Mouse (Mus musculus): ENCODE measurements around the gene Kcnmb3.
"Not testable (repeated sequence)": the region's sequence is repeated elsewhere in the genome, so short reads cannot be mapped to it uniquely, and the experiment has no call there.

The Kcnmb3 gene

GRCm38 (mm10) chr3:32430394-32430793, 61.6 kb downstream of the Kcnmb3 start:
- no peak for DNase-seq (ENCODE audit: low spot score in 2 of 2)

GRCm38 (mm10) chr3:32429351-32429750, 62.7 kb downstream of the Kcnmb3 start:
- DNase-seq (ENCODE audit: low spot score in 2 of 2), result not testable (repeated sequence)

GRCm38 (mm10) chr3:32428921-32429320, 63.1 kb downstream of the Kcnmb3 start:
- no peak for DNase-seq (ENCODE audit: low spot score in 2 of 2)

GRCm38 (mm10) chr3:32428361-32428760, 63.7 kb downstream of the Kcnmb3 start:
- no peak for DNase-seq (ENCODE audit: low spot score in 2 of 2)

- no peak for DNase-seq (ENCODE audit: low spot score in 2 of 2)
Measured at GRCm38 (mm10) chr3:32427695-32428094, 64.3 kb downstream of the Kcnmb3 start.

Measured in natural killer cell, adult 2 months (primary cell).